Mouse (Mus musculus): ENCODE data around the gene A230072I06Rik.

DNA sequence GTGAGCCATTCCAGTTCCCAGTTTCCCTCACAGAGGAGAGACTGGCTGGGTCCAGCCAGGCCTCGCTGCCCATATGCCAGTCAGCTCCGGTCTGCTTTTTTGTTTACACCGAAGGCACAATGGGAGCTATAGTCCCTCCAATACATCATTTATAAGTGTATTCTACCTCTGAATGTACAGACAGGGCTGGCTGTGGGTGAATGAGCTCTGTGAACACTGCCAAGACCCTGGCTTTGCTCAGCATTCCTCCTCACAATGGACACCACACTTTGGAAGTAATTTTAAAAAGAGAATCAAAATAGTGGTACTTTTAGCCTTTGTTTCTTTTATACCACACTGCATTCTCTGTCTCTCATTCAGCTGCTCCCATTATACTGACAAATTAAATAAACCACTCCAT, 44.6 kb downstream of the A230072I06Rik start:
- TF ChIP-seq CTCF (IDR thresholded peaks at IDR 0.05; ENCODE audit: low read depth, low read length) (no peak), EP300 (IDR thresholded peaks at IDR 0.05; ENCODE audit: insufficient read depth, low read depth, low read length) (no peak), POLR2A (IDR thresholded peaks at IDR 0.05; ENCODE audit: insufficient read depth, low read length) (no peak)
